Mouse (Mus musculus) ES-E14 (cell line): ENCODE measurements around the gene Gdpgp1.

Experiments used
- HCFC1 ChIP-seq: IDR thresholded peaks from 2 replicates; pipeline ENCODE4 v1.6.1; 2012; ENCODE audit warnings: low read length, inconsistent platforms, borderline replicate concordance; ENCODE audit not compliant: insufficient read depth
- ZNF384 ChIP-seq: IDR thresholded peaks from 2 replicates; pipeline ENCODE4 v1.6.1; 2012; ENCODE audit warnings: low read depth, low read length, inconsistent platforms

- TF ChIP-seq ZNF384 (no peak), HCFC1 (no peak)
Observed at GRCm38 (mm10) chr7:80227065-80227464, 5.6 kb upstream of the Gdpgp1 start.
